Mouse (Mus musculus) testis, adult 2 months (tissue): ENCODE measurements at regions not wholly inside any gene's neighbourhood (a gene's known extent, or its start where the extent isn't known, plus 50 kb on each side); places are given as distances from the start of the nearest gene placed in this dataset.

Experiments used
- CTCF ChIP-seq: fragments of 200-500 bp; IDR thresholded peaks from 2 replicates; pipeline ENCODE4 v1.5.1; 2012; ENCODE audit warnings: low read depth, mild to moderate bottlenecking, inconsistent platforms, low read length, moderate library complexity; ENCODE audit not compliant: control insufficient read depth, insufficient read depth, insufficient replicate concordance
- POLR2A ChIP-seq: fragments of 200-500 bp; IDR thresholded peaks from 2 replicates; pipeline ENCODE4 v1.6.1; 2012; ENCODE audit warnings: low read depth, mild to moderate bottlenecking, inconsistent platforms, low read length, moderate library complexity; ENCODE audit not compliant: control insufficient read depth

- TF ChIP-seq CTCF: no peak
- TF ChIP-seq POLR2A: no peak
Observed at GRCm38 (mm10) chr10:21478004-21478403, 100.9 kb downstream of the Aldh8a1 start.
